Mouse (Mus musculus) forebrain, embryonic 14.5 days (tissue): ENCODE data around the gene Nmi. TPM values are rescaled to one million over a fixed set of nuclear protein-coding genes. Genes with fewer than 3 reads are reported as not detected.

Experiments
- ATAC-seq: fragments of 200-750 bp; cut with Nextera tagmentation; 2 replicates; pipeline ENCODE4 v1.8.0; 2017; ENCODE audit warnings: mild to moderate bottlenecking, moderate library complexity
- DNase-seq: peaks from one replicate; pipeline ENCODE4 v3.0.0-alpha.2; 2015; ENCODE audit warnings: low spot score
- H3K27ac ChIP-seq: fragments of 300-500 bp; sonication (generic); 2 replicates; pipeline ENCODE4 v1.5.1; 2014; ENCODE audit warnings: low read depth, mild to moderate bottlenecking, control low read depth, low read length, moderate library complexity
- H3K27me3 ChIP-seq: fragments of 300-500 bp; sonication (generic); replicated peaks from 2 replicates; pipeline ENCODE4 v1.6.1; 2014; ENCODE audit warnings: low read length, control low read depth, mixed read lengths; ENCODE audit not compliant: control insufficient read depth, insufficient read depth
- H3K36me3 ChIP-seq: fragments of 300-500 bp; sonication (generic); 2 replicates; pipeline ENCODE4 v1.6.1; 2014; ENCODE audit warnings: low read length, control low read depth; ENCODE audit not compliant: control insufficient read depth, insufficient read depth
- H3K4me1 ChIP-seq: fragments of 300-500 bp; sonication (generic); 2 replicates; pipeline ENCODE4 v1.6.1; 2014; ENCODE audit warnings: antibody characterized with exemption, low read length, control low read depth; ENCODE audit not compliant: control insufficient read depth, insufficient read depth
- H3K4me2 ChIP-seq: fragments of 300-500 bp; sonication (generic); 2 replicates; pipeline ENCODE4 v1.6.1; 2014; ENCODE audit warnings: mild to moderate bottlenecking, control low read depth, low read length
- H3K4me3 ChIP-seq: fragments of 300-500 bp; sonication (generic); 2 replicates; pipeline ENCODE4 v1.5.1; 2014; ENCODE audit warnings: low read depth, low read length, control low read depth
- H3K9ac ChIP-seq: fragments of 300-500 bp; sonication (generic); 2 replicates; pipeline ENCODE4 v1.6.1; 2014; ENCODE audit warnings: mild to moderate bottlenecking, low read length, control low read depth, moderate library complexity
- H3K9me3 ChIP-seq: fragments of 300-500 bp; sonication (generic); replicated peaks from 2 replicates; pipeline ENCODE4 v1.6.1; 2016; ENCODE audit warnings: low read length, control low read depth, mixed read lengths; ENCODE audit not compliant: control insufficient read depth
- WGBS: fragments of 180-500 bp; shearing (Covaris S2); extraction: QIAGEN DNeasy Blood & Tissue Kit; methylation state at CpG from one replicate; pipeline ENCODE4 v1.1.7; 2014; 5-methylcytosine and 5-hydroxymethylcytosine counted together
- polyA plus RNA-seq: library from polyadenylated mRNA; unstranded; fragments of >200 nt; fragmentation: Nextera tagmentation; extraction: Ambion mirVana; gene quantifications from 2 replicates; pipeline ENCODE4 v1.2.1, GENCODE M21; 2014

Nmi gene
- polyA plus RNA-seq, 1 experiment from 2014 or later = 5.0 TPM

- Histone ChIP-seq H3K36me3 (no peaks in the 10 kb centered on the region), H3K27ac (no peak overlapping the region), H3K4me1 (no peaks in the 10 kb centered on the region), H3K4me3 (no peak overlapping the region), H3K9me3 (no peaks in the 10 kb centered on the region), H3K27me3 (no peaks in the 10 kb centered on the region), H3K9ac (no peak overlapping the region), H3K4me2 (no peak overlapping the region)
- 40% methylated on average over 4 of the region's 4 CpGs for WGBS
- ATAC-seq = no peak
- no peak for DNase-seq
Measured at GRCm38 (mm10) chr2:51907538-51908110, 65.7 kb downstream of the Nmi start.

GRCm38 (mm10) chr2:51905637-51906036, 67.7 kb downstream of the Nmi start:
- DNase-seq (no peak), ATAC-seq (no peak)
- WGBS = 79% methylated on average over 8 of the region's 8 CpGs
- H3K4me1 ChIP-seq = no peaks in the 10 kb centered on the region
- H3K27me3 ChIP-seq = no peaks in the 10 kb centered on the region
- H3K27ac ChIP-seq = no peak overlapping the region
- H3K9me3 ChIP-seq = no peaks in the 10 kb centered on the region
- H3K36me3 ChIP-seq = no peaks in the 10 kb centered on the region
- H3K4me3 ChIP-seq = no peak overlapping the region
- H3K4me2 ChIP-seq = no peak overlapping the region
- H3K9ac ChIP-seq = no peak overlapping the region

Other genes with a start within 250 kb of the Nmi start
- gene Rbm43, start 38.3 kb downstream of the Nmi start, polyA plus RNA-seq = 5.5 and 5.6 TPM in 2 replicates
- 5.6 and 6.5 TPM in 2 replicates for gene Tnfaip6, start 64.5 kb upstream of the Nmi start, polyA plus RNA-seq
- 20.1 and 25.0 TPM in 2 replicates for gene Rif1, start 99.3 kb upstream of the Nmi start, polyA plus RNA-seq